Mouse (Mus musculus) hindbrain, embryonic 14.5 days (tissue): ENCODE results near the gene Siah3. TPM values are rescaled to one million over a fixed set of nuclear protein-coding genes. Genes with fewer than 3 reads are reported as not detected.
A peak's percentile ranks its signal among the peaks of the same experiment; 100 is the strongest.

Experiments
- ATAC-seq: fragments of 200-750 bp; cut with Nextera tagmentation; 2 replicates; pipeline ENCODE4 v1.8.0; 2017; ENCODE audit warnings: moderate number of reproducible peaks, mild to moderate bottlenecking, moderate TSS enrichment, moderate library complexity; ENCODE audit not compliant: low FRiP score
- DNase-seq: peaks from one replicate; pipeline ENCODE4 v3.0.0-alpha.2; 2015; ENCODE audit warnings: low spot score
- H3K27ac ChIP-seq: fragments of 300-500 bp; sonication (generic); 2 replicates; pipeline ENCODE4 v1.5.1; 2014; ENCODE audit warnings: mild to moderate bottlenecking, moderate library complexity
- H3K27me3 ChIP-seq: fragments of 300-500 bp; sonication (generic); 2 replicates; pipeline ENCODE4 v1.6.1; 2014; ENCODE audit warnings: mild to moderate bottlenecking, low read length, mixed read lengths; ENCODE audit not compliant: control insufficient read depth, insufficient read depth
- H3K36me3 ChIP-seq: fragments of 300-500 bp; sonication (generic); replicated peaks from 2 replicates; pipeline ENCODE4 v1.6.1; 2014; ENCODE audit not compliant: control insufficient read depth, insufficient read depth
- H3K4me1 ChIP-seq: fragments of 300-500 bp; sonication (generic); replicated peaks from 2 replicates; pipeline ENCODE4 v1.6.1; 2014; ENCODE audit warnings: antibody characterized with exemption, low read length, mixed read lengths; ENCODE audit not compliant: control insufficient read depth, insufficient read depth
- H3K4me2 ChIP-seq: fragments of 300-500 bp; sonication (generic); replicated peaks from 2 replicates; pipeline ENCODE4 v1.6.1; 2014; ENCODE audit warnings: mild to moderate bottlenecking, moderate library complexity
- H3K4me3 ChIP-seq: fragments of 300-500 bp; sonication (generic); replicated peaks from 2 replicates; pipeline ENCODE4 v1.5.1; 2014; ENCODE audit warnings: mild to moderate bottlenecking, low read length
- H3K9ac ChIP-seq: fragments of 300-500 bp; sonication (generic); 2 replicates; pipeline ENCODE4 v1.6.1; 2014
- H3K9me3 ChIP-seq: fragments of 300-500 bp; sonication (generic); 2 replicates; pipeline ENCODE4 v1.6.1; 2016; ENCODE audit warnings: low read length; ENCODE audit not compliant: control insufficient read depth
- WGBS: fragments of 180-500 bp; shearing (Covaris S2); extraction: QIAGEN DNeasy Blood & Tissue Kit; methylation state at CpG from one replicate; pipeline ENCODE4 v1.1.7; 2014; 5-methylcytosine and 5-hydroxymethylcytosine counted together
- polyA plus RNA-seq: library from polyadenylated mRNA; unstranded; fragments of >200 nt; fragmentation: Nextera tagmentation; extraction: Ambion mirVana; gene quantifications from 2 replicates; pipeline ENCODE4 v1.2.1, GENCODE M21; 2014

Siah3 gene
- 7.7 and 9.1 TPM in 2 replicates for polyA plus RNA-seq

- Histone ChIP-seq H3K27ac (peak within 1 kb of the TSS; percentile 82), H3K4me2 (peak within 1 kb of the TSS; percentile 89), H3K4me3 (peak within 1 kb of the TSS; percentile 43), H3K4me1 (peaks cover 44% of the 10 kb centered on the region), H3K9ac (peak within 1 kb of the TSS; percentile 62), H3K9me3 (no peaks in the 10 kb centered on the region), H3K27me3 (no peaks in the 10 kb centered on the region), H3K36me3 (no peaks in the 10 kb centered on the region)
- DNase-seq: peak; percentile 69
- peak; percentile 63 for ATAC-seq
- WGBS: 6% methylated on average over 18 of the region's 18 CpGs
Measured at GRCm38 (mm10) chr14:75455743-75456421, at the start of gene Siah3. Gene Siah3, plus strand, starts transcription at chr14:75455982.

DNA sequence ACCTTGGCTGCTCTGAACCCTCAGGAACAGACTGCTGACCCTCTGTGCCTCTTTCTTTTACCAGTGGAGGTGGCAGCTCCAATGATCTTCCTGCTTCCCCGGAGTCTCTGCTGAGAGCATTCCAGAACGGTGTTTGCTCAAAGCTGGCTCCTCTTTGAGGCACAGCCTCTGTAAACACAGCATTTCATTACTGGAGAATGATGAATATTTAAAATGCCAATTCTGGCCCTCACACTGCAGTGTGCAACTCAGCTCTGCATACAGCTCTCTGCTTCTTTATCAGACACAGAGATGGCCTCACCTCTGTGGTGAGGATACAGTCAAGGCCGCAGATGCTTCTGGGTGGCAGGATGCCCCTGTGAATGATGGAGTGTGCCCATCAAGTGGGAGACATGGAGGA, 46.0 kb upstream of the Siah3 start:
- no peak for ATAC-seq
- H3K36me3 ChIP-seq: no peaks in the 10 kb centered on the region
- WGBS: 62% methylated on average over 3 of the region's 3 CpGs
- no peak overlapping the region for H3K4me3 ChIP-seq
- H3K4me2 ChIP-seq: no peak overlapping the region
- DNase-seq: no peak
- no peaks in the 10 kb centered on the region for H3K9me3 ChIP-seq
- H3K27ac ChIP-seq: no peak overlapping the region
- no peaks in the 10 kb centered on the region for H3K27me3 ChIP-seq
- no peak overlapping the region for H3K9ac ChIP-seq
- H3K4me1 ChIP-seq: no peaks in the 10 kb centered on the region

DNA sequence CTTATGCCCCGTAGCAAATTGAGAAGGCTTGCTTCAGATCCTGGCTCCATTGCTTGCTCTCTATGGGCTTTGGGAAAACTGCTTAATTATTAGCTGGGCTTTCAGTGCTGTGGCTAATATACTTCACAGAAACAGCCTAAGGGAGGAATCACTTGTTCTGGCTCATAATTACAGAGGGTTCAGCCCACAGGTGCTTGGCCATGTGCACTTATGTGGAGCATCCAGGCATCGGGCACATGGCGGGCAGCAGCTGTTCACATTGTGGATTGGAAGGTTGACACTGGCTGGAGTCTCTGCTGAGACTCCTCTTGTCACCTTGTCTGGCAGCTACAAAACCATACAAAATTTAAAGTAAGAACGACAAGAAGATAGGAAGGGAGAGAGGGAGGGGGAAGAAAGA, 45.4 kb upstream of the Siah3 start:
- H3K4me2 ChIP-seq: no peak overlapping the region
- no peaks in the 10 kb centered on the region for H3K27me3 ChIP-seq
- ATAC-seq (no peak), DNase-seq (no peak)
- no peaks in the 10 kb centered on the region for H3K9me3 ChIP-seq
- no peaks in the 10 kb centered on the region for H3K4me1 ChIP-seq
- H3K27ac ChIP-seq: no peak overlapping the region
- 76% methylated on average over 4 of the region's 4 CpGs for WGBS
- H3K4me3 ChIP-seq: no peak overlapping the region
- H3K9ac ChIP-seq: no peak overlapping the region
- H3K36me3 ChIP-seq: no peaks in the 10 kb centered on the region

DNA sequence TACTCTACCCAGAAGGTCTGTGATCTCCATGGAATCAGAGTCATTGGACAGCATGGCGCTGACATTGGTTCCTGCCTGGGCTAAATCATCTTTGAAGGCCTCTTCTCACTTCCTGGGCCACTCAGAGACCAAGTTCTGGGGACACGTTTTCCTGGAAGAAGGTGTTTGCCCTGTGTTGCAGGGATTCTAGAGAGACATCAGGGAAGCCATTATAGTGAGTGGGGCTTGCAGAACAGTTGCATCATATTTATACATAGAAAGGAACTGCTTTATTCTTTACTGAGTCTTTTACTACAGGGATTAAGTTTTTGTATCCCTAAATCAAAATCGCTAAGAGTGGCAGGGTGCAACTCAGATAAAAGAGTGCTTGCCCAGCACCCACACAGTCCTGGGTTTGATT, 37.1 kb upstream of the Siah3 start:
- 88% methylated on average over 3 of the region's 3 CpGs for WGBS
- ATAC-seq (no peak), DNase-seq (no peak)
- Histone ChIP-seq H3K4me2 (no peak overlapping the region), H3K9ac (no peak overlapping the region), H3K4me3 (no peak overlapping the region), H3K36me3 (no peaks in the 10 kb centered on the region), H3K4me1 (no peaks in the 10 kb centered on the region), H3K9me3 (no peaks in the 10 kb centered on the region), H3K27me3 (no peaks in the 10 kb centered on the region), H3K27ac (no peak overlapping the region)

DNA sequence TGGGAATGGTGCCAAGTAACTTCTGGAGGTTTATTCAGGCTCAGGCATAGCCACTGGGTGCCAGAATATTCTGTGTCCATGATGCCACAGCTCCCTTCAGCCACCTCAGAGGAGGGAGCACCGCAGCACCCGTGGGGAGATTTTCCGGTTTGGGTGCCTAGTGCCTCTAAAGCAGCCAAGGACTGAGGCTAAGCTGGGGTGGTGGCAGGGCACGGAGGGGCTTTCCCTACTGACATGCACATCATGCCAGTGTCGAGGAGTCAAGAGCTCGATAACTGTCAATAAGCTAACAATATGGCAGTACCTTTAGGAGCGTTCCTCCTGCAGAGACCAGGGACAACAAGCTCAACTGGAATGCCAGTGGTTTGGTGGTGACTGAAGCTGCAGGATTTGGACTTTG, 35.9 kb upstream of the Siah3 start:
- Histone ChIP-seq H3K27ac (no peak overlapping the region), H3K4me3 (no peak overlapping the region), H3K4me1 (no peaks in the 10 kb centered on the region), H3K4me2 (no peak overlapping the region), H3K27me3 (no peaks in the 10 kb centered on the region), H3K36me3 (no peaks in the 10 kb centered on the region), H3K9ac (no peak overlapping the region), H3K9me3 (no peaks in the 10 kb centered on the region)
- no peak for DNase-seq
- WGBS: 89% methylated on average over 7 of the region's 7 CpGs
- no peak for ATAC-seq

DNA sequence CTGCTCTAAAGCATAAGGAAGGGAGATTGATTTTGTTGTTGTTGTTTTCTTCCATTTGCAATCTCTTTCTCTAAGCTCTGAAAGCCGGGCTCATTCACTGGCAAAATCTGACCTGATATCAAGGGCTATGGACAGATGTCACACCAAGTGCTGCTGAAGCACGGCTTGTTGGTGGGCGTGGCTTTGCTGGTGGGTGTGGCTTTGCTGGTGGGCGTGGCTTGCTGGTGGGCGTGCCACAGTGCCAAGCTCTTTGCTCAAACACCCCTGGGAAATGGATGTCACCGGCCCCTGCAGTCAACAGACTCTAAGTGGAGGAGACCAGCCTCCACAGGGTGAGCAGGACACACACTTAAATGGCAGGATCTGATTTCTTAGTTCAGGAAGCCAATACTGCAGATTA, 35.0 kb upstream of the Siah3 start:
- no peaks in the 10 kb centered on the region for H3K27me3 ChIP-seq
- H3K4me3 ChIP-seq: no peak overlapping the region
- ATAC-seq (no peak), DNase-seq (no peak)
- no peaks in the 10 kb centered on the region for H3K9me3 ChIP-seq
- no peak overlapping the region for H3K9ac ChIP-seq
- no peaks in the 10 kb centered on the region for H3K36me3 ChIP-seq
- H3K4me1 ChIP-seq: no peaks in the 10 kb centered on the region
- 60% methylated on average over 6 of the region's 6 CpGs for WGBS
- no peak overlapping the region for H3K27ac ChIP-seq
- H3K4me2 ChIP-seq: no peak overlapping the region

DNA sequence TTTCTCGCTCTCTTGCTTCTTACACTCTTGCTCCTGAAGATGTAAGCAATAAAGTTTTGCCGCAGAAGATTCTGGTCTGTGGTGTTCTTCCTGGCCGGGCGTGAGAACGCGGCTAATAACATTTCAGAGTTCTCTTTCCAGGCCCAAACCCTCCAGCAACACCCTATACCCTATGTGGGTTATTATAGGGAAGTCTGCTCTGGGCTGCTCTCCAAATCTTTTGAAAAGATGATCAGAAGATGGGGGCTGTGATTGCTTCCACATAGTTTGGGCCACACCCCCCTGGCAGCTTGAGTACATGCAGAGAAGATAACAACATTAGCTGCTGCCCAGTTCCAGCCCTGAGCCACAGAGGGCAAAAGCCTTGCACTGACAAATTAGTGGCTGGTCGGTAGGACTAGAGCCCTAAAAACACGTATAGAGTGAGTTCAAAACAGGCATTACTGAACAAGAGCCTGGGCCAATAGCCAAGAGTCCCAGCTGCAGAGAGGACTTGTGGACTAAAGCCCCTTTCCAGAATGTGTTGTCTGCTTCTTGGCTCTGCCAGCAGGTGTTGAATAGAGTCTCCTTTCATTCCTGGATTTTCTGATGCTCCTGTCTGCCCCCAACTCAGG, 24.5 kb upstream of the Siah3 start:
- H3K36me3 ChIP-seq: no peaks in the 10 kb centered on the region
- H3K27me3 ChIP-seq: no peaks in the 10 kb centered on the region
- DNase-seq (no peak), ATAC-seq (no peak)
- no peak overlapping the region for H3K4me2 ChIP-seq
- H3K9ac ChIP-seq: no peak overlapping the region
- no peak overlapping the region for H3K27ac ChIP-seq
- no peaks in the 10 kb centered on the region for H3K9me3 ChIP-seq
- H3K4me1 ChIP-seq: no peaks in the 10 kb centered on the region; the same call in 1 of the 2 replicates
- H3K4me3 ChIP-seq: no peak overlapping the region
- WGBS: 87% methylated on average over 6 of the region's 8 CpGs

DNA sequence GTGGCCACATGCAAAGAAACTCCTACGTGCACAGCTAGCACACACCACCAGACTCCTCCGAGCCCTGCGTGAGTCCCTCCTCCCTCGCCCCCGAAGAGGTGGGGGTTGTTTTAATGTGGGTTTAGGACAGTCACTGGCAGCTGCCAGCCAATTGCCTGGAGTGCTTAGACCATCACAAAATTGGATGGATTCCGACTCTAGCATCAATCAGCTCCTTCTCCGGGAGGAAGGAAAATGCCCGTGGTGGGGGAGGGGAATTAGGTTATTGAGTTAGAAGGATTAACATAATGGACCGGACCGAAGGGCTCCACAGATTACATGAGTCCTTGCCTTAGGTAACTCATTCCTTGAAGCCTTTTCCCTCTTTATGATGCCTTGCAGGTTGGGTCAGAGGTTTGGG, 22.9 kb upstream of the Siah3 start:
- Histone ChIP-seq H3K4me1 (no peaks in the 10 kb centered on the region; the same call in 1 of the 2 replicates), H3K4me3 (no peak overlapping the region), H3K9me3 (no peaks in the 10 kb centered on the region), H3K27ac (no peak overlapping the region), H3K9ac (no peak overlapping the region), H3K36me3 (no peaks in the 10 kb centered on the region), H3K27me3 (no peaks in the 10 kb centered on the region), H3K4me2 (no peak overlapping the region)
- DNase-seq (no peak), ATAC-seq (peak; percentile 57; the same call in 1 of the 2 replicates)
- WGBS: 56% methylated on average over 10 of the region's 10 CpGs

- WGBS: 77% methylated on average over 10 of the region's 10 CpGs
- DNase-seq: no peak
- H3K9me3 ChIP-seq: no peaks in the 10 kb centered on the region
- H3K4me1 ChIP-seq: no peaks in the 10 kb centered on the region; the same call in 1 of the 2 replicates
- no peak overlapping the region for H3K4me2 ChIP-seq
- H3K4me3 ChIP-seq: no peak overlapping the region
- no peaks in the 10 kb centered on the region for H3K27me3 ChIP-seq
- H3K36me3 ChIP-seq: no peaks in the 10 kb centered on the region
- H3K9ac ChIP-seq: no peak overlapping the region
- ATAC-seq: no peak
- no peak overlapping the region for H3K27ac ChIP-seq
Measured at GRCm38 (mm10) chr14:75434576-75434975, 21.2 kb upstream of the Siah3 start.
